Mouse (Mus musculus): ENCODE results near the gene Pak4.
"Not testable (repeated sequence)": the region's sequence is repeated elsewhere in the genome, so short reads cannot be mapped to it uniquely, and the experiment has no call there.

Gene Pak4

DNA sequence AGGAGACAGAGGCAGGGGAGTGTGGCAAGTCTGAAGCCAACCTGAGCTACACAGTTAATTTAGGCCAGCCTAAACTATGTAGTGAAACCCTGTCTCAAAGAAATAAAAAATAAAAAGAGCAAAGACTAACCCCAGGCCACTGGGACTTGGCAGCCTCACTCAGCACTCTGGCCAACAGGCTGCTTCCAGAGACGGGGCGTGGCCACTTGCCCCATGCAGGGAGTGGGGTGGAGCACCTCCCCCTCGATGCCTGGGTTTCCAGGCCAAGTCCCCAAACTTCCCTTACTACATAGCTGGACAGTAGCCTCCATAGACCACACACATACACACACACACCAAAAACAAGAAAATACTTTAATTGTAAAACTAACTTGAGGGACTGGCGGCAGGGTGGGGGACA, 39.5 kb downstream of the Pak4 start:
- DNase-seq: no peak

- no peak for DNase-seq
Measured at GRCm38 (mm10) chr7:28557708-28558107, 40.3 kb downstream of the Pak4 start.

GRCm38 (mm10) chr7:28557069-28557468, 40.9 kb downstream of the Pak4 start:
- DNase-seq: no peak

DNA sequence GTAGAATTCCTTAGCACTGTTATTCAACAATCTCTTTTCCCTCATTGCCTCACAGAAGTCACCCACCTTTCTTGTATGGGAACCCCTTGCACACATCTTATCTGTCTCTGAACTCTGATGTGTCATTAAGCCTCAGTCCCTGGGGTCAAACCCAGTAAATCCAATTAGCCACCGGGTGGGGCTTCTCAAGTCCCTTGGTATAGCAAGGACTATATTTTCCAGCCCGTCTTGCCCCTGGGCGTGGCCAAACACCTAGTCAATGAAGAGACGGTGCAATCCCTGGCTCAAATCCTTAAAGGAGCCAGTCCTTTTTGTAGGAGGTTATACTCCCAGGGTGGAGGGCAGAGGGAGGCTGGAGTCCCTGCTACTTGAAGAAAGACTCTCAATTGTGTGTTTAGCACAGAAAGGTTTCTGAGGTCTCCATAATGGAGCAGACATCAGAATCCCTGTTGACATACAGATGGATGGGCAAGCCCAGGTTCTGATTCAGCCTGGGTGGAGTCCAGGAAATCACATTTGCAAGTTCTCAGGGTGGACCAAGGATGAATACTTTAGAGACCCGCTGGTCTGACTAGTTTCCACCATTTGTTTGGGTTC, 41.9 kb downstream of the Pak4 start:
- DNase-seq: no peak

GRCm38 (mm10) chr7:28553076-28553475, 44.9 kb downstream of the Pak4 start:
- DNase-seq: no peak

GRCm38 (mm10) chr7:28547628-28548027, 50.4 kb downstream of the Pak4 start:
- DNase-seq: no peak

- DNase-seq: no peak
Measured at GRCm38 (mm10) chr7:28547154-28547553, 50.8 kb downstream of the Pak4 start, which contains the start of gene Nccrp1. Nccrp1 (minus strand) TSS chr7:28547254.

- DNase-seq: no peak
Measured at GRCm38 (mm10) chr7:28546649-28547048, 51.3 kb downstream of the Pak4 start.

GRCm38 (mm10) chr7:28545891-28546210, 52.1 kb downstream of the Pak4 start:
- no peak for DNase-seq

DNA sequence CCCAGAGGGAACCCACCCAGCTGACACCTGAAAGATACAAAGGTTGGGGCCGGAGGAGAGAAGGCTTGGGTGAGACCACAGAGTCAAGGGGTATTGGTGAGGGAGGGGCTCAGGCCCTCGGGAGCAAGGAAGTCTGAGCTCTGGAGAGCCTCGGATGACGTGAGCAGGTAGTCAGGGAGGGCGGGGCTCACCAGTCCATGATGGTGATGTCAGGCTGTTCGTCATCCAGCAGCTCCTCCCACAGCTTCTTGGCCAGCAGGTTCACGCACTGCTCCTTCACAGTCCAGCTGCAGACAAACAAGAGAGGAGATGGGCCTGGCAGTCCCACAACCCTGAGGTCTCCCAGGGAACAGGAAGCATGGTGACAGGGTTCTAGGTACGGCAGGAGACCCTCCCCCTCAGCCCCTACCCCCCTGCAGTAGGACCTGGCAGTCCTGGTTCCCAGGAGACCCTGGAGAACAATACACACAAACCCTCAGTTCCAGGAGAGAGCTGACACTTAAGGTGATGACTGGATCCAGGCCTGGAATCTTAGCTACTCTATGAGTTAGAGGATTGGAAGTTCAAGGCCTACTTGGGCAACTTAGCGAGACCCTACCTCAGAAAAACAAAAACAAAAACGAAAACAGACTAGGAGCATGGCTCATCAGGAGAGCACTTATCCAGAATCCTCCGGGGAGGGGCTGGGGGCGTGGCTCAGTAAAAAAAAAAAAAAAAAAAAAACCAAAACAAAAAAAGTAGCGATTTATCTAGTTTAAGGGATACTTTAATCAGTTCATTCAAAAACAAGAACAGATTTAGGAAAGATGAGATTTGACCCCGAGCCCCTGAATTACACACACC, 52.7 kb downstream of the Pak4 start:
- DNase-seq: no peak

DNA sequence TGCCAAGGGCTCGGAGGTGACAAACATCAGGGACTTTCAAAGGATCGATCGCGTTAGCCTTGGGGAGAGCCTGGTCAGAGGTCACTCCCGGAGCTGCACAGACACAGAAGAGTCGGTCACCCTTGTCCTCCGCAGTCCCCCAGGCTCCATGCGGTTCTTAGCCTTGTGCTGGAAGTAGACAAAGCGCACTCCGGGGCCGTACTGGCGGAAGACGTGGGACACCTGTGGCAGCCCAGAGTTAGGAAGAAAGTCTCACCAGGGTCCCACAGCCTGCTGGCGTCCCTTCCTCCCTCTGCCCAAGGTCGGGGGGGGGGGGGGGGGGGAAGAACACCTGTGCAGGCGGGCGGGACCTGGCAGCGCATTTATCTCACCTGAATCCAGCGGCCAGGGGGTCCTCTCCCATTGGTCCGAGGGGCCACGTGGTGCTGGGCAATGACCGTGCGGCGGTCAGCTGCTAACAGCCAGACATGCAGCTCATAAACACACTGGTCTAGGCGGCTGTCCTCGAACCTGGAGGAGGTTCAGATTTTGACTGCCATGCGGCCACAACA, 53.9 kb downstream of the Pak4 start:
- no peak for DNase-seq

- DNase-seq: no peak
Measured at GRCm38 (mm10) chr7:28540526-28540925, 57.5 kb downstream of the Pak4 start, which contains the start of gene Sycn. Sycn (plus strand) TSS chr7:28540885.

GRCm38 (mm10) chr7:28538886-28539285, 59.1 kb downstream of the Pak4 start:
- DNase-seq: not testable (repeated sequence)

GRCm38 (mm10) chr7:28532005-28532404, 66.0 kb downstream of the Pak4 start:
- no peak for DNase-seq

DNA sequence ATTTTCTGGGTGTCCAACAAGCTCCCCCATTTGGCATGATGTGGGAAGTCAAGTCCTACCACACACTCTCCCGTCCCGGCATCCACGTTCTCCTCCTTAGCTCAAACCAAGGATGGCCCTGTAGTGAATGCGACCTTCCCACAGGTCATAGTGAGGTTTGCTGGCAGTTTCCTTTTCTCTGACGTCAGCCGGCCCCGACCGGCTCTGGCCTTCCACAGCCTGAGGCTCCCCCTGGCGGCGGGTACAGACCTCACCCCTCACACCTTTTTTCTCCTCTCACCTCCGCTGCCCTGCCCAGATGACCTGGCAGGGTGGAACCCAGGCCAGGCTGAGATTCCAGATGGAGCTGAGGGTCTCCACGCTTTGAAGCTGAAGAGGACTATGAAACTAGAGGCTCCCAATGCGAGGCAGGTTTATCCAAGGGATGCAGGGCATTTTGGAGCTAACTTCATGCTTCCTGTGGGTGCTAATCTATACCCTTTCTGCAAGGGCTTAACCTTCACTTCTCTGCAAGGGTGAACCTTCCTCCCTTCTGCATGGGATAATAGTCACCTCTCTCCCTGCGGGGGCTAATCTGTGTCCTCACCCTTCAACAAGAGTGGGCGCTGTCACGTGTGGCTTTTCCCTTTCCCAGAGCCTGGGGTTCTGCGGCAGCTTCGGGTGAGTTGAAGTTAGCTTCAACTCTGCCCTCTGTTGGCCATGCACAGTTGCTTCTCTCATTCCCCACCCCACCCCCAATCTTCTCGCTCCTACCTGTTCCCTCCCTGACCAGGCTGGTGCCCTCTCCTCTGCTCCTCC, 69.9 kb downstream of the Pak4 start:
- DNase-seq: peak; percentile 64

- DNase-seq: not testable (repeated sequence)
Measured at GRCm38 (mm10) chr7:28522536-28522935, 75.4 kb downstream of the Pak4 start, which contains the start of gene Ifnl3. Ifnl3 (plus strand) TSS chr7:28522836.

- DNase-seq: no peak
Measured at GRCm38 (mm10) chr7:28511441-28511840, 86.5 kb downstream of the Pak4 start.

GRCm38 (mm10) chr7:28510405-28510974, 87.5 kb downstream of the Pak4 start, which contains the start of gene Ifnl2:
Ifnl2 (minus strand) TSS chr7:28510455.
- not testable (repeated sequence) for DNase-seq

DNA sequence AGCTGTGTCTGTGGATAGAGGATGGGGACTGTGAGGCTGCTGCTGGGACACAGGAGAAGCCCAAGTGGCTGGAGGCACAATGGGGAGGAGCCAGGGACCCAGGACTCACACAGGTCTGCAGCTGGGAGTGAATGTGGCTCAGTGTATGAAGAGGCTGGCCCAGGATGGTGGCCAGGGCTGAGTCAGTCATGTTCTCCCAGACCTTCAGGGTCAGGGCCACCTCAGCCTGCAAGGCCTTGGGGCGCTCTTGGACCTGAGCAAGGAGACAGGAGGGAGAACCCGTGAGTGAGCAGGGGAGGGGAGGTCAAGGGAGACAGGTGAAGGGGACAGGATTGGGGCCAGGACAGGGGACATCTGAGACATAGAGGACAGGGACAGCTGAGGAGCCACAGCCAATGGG, 88.9 kb downstream of the Pak4 start:
- DNase-seq: not testable (repeated sequence)

All from right cerebral cortex, postnatal 4 days (tissue).